ENCODE assay signal across 17 mouse cellular contexts in the genomic region with DNA sequence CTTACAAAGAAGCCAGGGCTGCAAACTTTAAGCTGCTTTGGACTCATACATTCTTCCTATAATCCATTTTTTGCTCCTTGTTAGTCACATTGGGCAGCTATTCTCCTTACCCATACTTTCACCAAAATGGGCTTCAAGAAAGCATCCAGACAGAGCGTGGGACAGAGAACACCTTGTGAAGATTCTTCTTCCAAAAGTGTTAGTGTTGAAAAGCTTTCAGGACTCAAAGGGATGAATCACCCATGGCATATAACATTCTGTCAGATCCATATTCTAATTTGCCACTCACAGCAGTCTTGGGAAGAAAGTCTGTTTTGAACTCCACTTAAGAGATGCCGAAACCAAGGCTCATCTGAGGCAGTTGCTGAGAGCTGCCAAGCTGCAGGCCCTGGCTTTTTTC.
A peak's percentile ranks its signal among the peaks of the same experiment; 100 is the strongest.
DNase-seq lines count a peak whose midpoint lies in the region; ATAC-seq lines count a peak whose summit lies in the region.
"Had no signal": no experiment of that assay in that cellular context is flagged by ENCODE, and none has a peak within 500 bp of the region (broad histone marks: within the 10 kb centered on the region; RNA-seq: fewer than 3 reads in every experiment).

No protein-coding gene starts in this region.

- intact Hi-C loops in left cerebral cortex, postnatal 10 days (cut with DNase I), result no loop called here

- DNase-seq in frontal cortex, postnatal 25 days (ENCODE audit: low spot score in 2 of 2), result no peak
- DNase-seq in left cerebral cortex, adult 18-20 months (ENCODE audit: low spot score in 2 of 2), result peak; percentile 44 to 48
- no peak for DNase-seq in left cerebral cortex, postnatal 10 days (ENCODE audit: extremely low spot score in 1 of 2, low spot score in 2 of 2)
- DNase-seq in right cerebral cortex, adult 18-20 months, result peak; percentile 71
- DNase-seq in right cerebral cortex, postnatal 14 days, result no peak
- DNase-seq in brain, adult 2 months (ENCODE audit: low read depth, low spot score), result peak; percentile 88
- no peak for DNase-seq in lung, postnatal 25 days (ENCODE audit: low spot score)
- DNase-seq: adrenal gland, adult 8-10 months; adrenal gland, postnatal 36 days; B cell, adult 2 months; cerebellum, adult 11 months; cerebellum, adult 8-10 months; cerebellum, postnatal 14 days; gastrocnemius, postnatal 14 days had no signal

- ATAC-seq in frontal cortex, adult (ENCODE audit: low TSS enrichment), result peak; percentile 91
- ATAC-seq: CD4-positive, CD25-positive, alpha-beta regulatory T cell, adult 4 months; forebrain, embryonic 15.5 days had no signal

Comparison
In these comparisons a context has a peak if more than half of its experiments do, and no peak if none do; other contexts are left out.
1. DNase-seq: peak in left cerebral cortex, adult 18-20 months (2 of 2), right cerebral cortex, adult 18-20 months (single experiment) and brain, adult 2 months (single experiment); none in frontal cortex, postnatal 25 days (0 of 2), left cerebral cortex, postnatal 10 days (0 of 2), right cerebral cortex, postnatal 14 days (single experiment) and lung, postnatal 25 days (single experiment).